Mouse (Mus musculus): ENCODE results near the gene Man1a.

Gene Man1a

GRCm38 (mm10) chr10:54076420-54076819 lies at the start of gene Man1a:
TSS of gene Man1a (minus strand) at chr10:54076609.
- no peak for DNase-seq (ENCODE audit: low spot score)

DNA sequence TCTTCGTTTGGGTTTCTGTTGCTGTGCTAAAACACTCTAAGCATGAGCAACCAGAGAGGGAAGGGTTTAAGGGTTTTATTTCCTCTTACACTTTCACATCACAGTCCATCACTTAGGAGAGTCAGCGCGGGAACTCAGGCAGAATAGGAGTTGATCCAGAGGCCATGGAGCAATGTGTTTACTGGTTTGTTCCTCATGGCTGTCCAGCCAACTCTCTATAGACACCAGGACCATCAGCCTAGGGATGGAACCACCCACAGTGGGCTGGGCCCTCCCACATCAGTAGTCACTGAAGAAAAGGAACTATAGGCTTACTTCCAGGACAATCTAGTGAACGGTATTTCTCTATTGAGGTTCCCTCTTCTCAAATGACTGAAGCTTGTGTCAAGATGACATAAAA lies 45.4 kb upstream of the Man1a start:
- no peak for DNase-seq (ENCODE audit: low spot score)

- DNase-seq (ENCODE audit: low spot score), result no peak
Observed at GRCm38 (mm10) chr10:54120375-54120774, 44.0 kb upstream of the Man1a start.

- no peak for DNase-seq (ENCODE audit: low spot score)
Observed at GRCm38 (mm10) chr10:54119303-54119702, 42.9 kb upstream of the Man1a start.

DNA sequence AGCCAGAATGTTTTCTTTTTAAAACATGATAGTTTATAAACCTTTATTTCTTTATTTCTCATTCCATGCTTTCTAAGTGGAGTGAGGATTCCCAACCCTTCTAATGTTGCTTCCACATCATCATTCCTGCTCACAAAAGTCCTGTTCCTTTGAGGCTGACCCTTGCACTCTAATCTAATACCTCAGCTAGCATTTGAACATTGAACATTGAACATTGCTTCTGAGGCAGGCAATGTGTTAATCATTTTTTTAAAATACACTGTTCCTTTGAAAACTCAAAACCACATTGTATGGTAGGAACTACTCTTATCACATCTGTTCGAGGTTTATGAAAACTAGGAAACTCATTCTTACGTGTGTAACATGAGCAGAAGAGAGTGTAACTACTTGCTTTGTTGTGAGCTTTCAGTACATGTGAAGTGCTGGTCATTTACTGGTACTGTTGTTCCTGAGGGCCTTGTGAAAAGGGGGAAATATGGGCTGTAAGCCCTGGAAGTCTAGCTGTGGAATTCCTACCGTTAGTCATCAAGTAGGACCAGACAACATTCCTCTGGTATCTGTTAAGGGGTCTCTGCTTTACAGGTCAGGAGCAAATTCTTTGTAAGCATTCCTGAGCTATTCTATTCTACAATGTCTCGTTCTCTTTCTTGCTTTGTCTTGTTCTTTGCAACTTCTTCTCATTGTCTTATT lies 42.0 kb upstream of the Man1a start:
- DNase-seq (ENCODE audit: low spot score), result no peak

DNA sequence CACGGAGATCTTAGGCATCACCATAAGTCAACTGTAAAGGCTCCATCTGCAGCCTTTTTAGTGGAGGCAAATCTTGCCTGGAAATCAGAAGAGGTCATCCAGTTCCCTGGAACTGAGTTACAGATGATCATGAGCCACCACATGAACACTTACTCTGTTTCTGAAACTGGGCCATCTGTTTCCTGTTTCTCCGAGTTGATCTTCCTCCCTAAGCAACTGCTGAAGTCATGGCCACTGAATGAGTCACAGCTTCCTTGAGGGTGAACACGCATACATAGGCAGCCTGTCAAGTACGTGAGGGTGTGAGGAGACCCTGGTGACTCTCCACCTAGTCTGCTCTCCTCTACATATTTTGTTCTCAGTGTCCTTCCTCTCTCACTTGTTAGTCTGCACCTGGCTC lies 41.4 kb upstream of the Man1a start:
- DNase-seq (ENCODE audit: low spot score), result no peak

DNA sequence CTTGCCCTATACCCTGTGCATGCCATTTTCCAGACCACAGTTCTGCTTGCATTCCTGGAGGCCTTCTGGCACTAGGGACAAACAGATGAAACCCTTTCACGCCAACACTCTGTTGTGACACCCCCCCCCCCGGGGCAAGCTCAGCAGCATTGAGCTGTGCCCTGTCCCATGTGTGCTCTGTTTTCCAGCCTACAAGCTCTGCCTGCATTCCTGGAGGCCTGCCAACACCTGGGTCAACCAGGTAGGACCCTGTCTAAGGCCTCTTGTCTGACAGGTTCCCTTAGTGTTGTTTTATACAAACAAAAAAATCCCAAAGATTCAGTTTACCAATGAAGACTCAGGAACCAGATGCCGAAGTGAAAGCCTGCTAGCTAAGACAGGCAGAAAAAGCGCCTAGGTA lies 27.3 kb upstream of the Man1a start:
- no peak for DNase-seq (ENCODE audit: low spot score)

DNA sequence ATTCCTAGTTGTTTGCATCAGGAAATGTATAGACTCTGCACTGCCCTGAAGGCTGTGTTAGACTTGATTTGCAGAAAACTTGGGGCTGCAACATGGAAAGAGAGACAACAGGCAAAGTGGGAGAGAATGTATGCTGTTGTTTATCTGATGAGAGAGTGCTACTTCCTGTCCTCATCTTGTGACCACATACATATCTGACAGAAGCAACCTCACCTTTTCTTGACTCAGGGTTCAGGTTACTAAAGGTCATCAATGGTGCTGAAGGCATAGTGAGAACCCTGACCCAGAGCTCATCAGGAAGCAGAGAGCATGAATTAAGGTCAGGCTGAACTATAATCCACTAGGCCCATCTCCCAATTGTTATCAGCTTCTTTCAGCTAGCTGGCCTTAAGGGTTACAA lies 15.7 kb upstream of the Man1a start:
- DNase-seq (ENCODE audit: low spot score), result no peak

GRCm38 (mm10) chr10:54089923-54090322 lies 13.5 kb upstream of the Man1a start:
- no peak for DNase-seq (ENCODE audit: low spot score)

DNA sequence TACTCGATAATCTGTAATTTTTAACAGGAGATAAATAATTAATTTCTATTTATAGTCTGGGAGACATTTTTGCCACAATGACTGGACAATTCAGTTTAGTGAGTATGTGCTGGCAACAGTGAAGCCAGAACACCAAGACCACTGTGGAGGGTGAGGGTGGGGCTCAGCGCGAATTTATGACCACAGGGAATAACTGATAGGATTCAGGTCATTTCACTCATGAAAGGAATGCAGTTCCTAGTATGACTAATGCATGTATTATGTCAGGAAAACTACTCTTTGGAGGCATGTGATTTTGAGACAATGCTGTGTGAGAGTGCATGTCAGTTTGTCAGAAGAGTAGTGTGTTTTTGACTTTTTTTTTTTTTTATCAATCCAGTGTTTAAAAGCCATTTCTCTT lies 10.9 kb upstream of the Man1a start:
- no peak for DNase-seq (ENCODE audit: low spot score)

DNA sequence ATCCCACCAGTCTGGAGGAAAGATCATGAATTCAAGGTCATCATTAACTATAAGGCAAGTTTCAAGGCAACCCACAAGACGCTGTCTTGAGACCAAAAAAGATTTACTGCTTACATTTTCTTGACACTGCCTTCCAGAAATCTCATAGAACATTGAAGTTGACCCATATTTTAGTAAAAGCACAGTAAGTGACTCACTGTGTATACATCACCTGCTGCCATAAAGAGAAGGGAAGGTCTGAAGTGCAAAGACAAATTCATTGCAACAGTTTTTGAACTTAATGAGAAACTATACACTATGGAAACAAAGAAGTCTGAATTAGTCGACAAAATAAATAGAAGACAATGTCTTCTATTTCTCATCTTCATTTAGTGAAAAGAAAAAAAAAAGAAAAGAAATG lies 8.7 kb upstream of the Man1a start:
- DNase-seq (ENCODE audit: low spot score), result no peak

DNA sequence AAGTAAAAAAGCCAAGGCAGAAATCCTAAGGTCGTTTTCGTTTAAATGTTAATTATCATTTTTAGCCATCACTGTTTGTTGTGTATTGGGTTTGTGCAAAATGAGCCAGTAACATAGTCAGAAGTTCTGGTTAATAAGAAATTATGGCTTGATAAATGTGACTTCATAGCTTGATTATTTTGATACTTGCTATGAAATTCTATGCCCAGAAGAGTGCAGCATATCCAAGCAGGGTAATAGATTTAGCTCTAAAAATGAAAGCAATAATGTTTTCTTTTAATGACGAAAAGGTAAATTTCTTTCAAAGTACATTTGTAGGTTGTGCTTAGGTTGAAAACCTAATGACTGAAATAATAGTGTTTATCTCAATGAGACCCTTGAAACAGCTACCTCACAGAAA lies 596 bp upstream of the Man1a start:
- DNase-seq (ENCODE audit: low spot score), result no peak

- peak; percentile 89 for DNase-seq (ENCODE audit: low spot score)
Observed at GRCm38 (mm10) chr10:54075441-54076010, 883 bp downstream of the Man1a start.

DNA sequence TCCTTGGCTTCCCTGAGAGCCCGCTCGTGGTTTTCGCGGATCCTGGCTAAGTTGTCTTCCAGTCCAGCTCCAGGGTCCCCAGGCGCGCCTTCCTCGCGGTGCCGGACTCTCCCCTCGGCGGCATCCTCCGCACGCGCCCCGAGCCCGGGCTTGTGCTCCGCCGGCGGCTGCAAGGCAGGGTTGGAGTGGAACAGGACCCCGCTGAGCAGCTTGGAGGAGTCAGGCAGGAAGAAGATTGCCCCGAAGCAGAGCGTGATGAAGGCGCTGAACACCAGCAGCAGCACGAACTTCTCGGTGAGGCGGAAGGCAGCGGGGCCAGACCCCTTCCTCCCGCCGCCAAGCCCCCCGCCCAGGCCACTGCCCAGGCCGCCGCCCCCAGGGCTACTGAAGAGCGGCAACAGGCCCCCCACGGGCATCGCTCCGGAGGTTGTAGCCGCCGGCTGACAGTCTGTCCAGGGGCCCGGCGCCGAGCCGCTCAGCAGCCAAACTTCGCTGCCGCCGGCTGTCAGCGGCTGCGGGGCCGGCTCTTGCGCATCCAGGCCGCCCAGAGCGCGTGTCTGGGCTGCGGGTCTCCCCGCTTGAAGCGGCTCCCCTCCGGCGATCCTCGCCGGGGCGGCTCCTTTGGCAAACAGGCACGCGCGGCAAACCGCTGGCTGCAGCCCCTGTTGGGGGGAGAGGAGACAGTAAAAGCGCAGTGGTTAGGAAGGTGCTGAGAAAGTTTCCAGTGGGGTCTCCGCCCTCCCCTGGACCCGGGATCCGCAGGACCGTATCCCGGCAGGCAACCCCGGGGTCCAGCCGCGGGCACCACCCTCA lies 1.6 kb downstream of the Man1a start:
- no peak for DNase-seq (ENCODE audit: low spot score)

- no peak for DNase-seq (ENCODE audit: low spot score)
Observed at GRCm38 (mm10) chr10:54074247-54074608, 2.2 kb downstream of the Man1a start.

DNA sequence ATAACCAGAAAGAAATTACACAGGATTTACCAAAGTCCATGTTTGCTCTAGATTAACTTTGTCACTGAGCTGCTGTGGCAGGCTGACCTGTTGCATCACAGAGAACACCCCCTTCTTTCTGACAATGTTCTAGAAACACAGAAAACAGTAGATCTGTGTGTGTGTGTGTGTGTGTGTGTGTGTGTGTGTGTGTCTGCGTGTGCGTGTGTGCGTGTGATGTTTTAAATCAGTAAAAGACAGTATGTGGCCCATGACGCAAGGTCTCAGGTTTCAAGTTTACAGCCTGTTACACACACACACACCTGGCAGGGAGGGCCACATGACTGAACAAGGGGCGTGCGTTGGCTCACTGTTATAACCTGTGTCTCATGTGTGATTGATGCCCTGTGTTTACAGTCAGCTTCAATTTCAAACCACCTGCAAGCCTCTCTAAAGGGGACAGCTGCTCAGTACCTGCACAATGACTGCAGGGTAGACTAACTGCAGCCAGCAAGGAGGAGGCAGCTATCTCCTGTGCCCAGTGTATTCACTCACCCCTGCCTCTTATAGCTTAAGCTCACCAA lies 2.7 kb downstream of the Man1a start:
- DNase-seq (ENCODE audit: low spot score), result no peak

DNA sequence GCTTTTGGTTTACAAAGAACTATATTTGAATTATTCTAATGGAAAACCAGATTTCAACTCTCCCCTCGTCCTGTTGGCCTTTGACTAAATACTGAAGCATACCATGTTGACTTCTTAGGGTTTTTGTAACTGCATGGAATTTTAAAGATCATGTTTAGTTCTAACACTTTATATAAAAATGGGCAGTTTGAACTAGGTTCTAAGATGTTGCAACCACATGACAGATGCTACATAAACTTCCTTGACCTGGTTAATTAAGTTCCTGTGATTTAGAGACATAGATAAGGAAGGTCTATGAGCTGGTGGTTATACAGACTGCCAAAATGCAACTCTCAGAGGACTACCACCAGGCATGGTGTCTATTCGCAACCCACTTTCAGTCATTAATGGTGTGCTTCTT lies 4.1 kb downstream of the Man1a start:
- DNase-seq (ENCODE audit: low spot score), result no peak

GRCm38 (mm10) chr10:54070496-54070895 lies 5.9 kb downstream of the Man1a start:
- no peak for DNase-seq (ENCODE audit: low spot score)

DNA sequence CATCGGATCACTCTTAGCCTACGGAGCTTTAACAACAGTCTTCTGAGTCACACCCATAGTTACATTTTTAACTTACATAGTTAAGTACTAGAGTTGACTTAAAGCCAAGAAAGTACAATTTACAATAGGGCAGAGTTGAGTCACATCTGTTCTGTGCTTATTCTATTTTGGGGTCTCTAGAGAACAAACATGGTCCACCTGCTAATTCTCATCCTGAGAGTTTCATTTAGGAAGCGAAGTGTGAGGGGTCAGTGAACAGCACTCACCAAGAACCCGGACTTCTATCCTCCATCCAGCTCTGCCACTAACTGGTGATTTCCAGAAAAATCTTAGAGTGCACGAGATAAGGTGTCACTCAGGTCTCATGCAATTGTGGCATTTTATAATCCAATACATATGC lies 7.0 kb downstream of the Man1a start:
- no peak for DNase-seq (ENCODE audit: low spot score)

GRCm38 (mm10) chr10:54066683-54067082 lies 9.7 kb downstream of the Man1a start:
- no peak for DNase-seq (ENCODE audit: low spot score)

DNA sequence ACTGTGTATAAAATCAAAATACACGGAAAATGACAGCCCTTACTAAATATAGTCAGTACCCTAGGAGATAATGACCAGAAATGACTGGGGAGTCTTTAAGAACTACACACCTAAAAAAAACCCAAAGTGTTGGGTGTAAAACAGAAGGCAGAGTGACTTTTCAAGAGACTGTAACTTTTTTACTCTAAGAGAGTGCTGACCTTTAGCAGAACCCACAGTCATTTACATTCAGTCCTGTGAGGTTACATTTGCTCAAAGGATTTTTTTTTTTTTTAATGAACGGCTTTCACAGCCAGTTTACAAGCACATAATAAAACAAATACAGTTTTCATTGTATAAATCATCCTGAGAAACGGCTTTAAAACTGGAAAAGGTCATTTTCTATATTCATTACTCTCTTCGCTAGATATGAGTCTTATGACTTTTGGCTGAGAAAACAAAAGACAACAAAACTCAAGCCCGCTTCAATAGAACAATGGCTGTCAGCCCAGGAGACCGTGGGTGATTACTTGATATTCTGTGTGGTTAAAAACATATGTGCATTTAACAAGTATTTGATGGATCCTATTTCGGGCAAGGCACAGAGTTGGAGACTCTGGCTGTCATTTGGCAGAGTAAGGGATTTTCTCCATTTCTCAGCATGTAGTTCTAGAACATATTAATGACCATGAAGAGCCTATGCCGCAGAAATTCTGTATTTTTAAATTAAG lies 12.7 kb downstream of the Man1a start:
- DNase-seq (ENCODE audit: low spot score), result no peak

DNA sequence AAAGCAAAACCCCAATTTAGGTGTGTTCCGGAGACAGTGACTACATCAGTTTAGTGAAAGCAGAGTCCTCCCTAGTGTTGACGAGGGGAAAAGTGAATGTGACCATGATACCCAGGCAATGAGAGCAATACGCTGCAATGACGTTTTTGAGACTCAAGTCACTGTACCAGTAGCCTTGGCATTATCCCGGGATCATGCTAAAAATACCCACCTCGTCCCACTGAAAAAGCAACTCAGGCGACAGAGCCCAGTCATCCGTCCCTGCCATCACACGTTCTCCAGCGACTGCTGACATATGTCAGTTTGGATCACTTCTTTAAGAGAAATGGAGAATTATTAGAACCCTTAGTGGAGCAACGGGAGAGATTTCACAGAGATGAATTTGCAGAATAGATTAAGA lies 13.6 kb downstream of the Man1a start:
- DNase-seq (ENCODE audit: low spot score), result no peak

DNA sequence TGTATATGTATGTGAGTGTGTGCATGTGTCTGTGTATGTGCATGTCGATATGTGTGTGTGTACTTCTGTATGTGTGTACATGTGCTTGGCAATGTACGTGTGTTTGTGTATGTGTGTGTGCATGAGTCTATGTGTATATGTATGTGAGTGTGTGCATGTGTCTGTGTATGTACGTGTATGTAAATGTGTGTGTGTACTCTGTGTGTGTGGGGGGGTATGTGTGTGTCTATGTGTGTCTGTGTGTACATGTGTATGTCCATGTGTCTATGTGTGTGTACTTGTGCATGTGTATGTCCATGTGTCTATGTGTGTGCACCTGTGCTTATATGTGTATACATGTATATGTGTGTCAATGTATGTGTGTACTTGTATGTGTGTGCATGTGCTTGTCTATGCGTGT lies 15.2 kb downstream of the Man1a start:
- no peak for DNase-seq (ENCODE audit: low spot score)

Data from urinary bladder, postnatal 10 days (tissue).